ENCODE assay signal across 8 mouse cellular contexts in genomic region chr2:173080785-173081241, GRCm38 (mm10). TPM values are rescaled to one million over a fixed set of nuclear protein-coding genes. Genes with fewer than 3 reads are reported as not detected.
DNase-seq lines count a peak whose midpoint lies in the region; ATAC-seq and TF ChIP-seq lines count a peak whose summit lies in the region.

No protein-coding gene starts in this region.

- DNase-seq in cerebellum, adult 11 months: peak; percentile 38
- peak; percentile 78 to 79 for DNase-seq in heart, postnatal 36 days
- peak; percentile 37 to 73 for DNase-seq in layer of hippocampus, adult 18-20 months (ENCODE audit: low spot score in 2 of 2)
- DNase-seq in lung, adult 18-20 months: peak; percentile 55 to 64

- no peak overlapping the region for H3K9ac ChIP-seq in forebrain, embryonic 15.5 days (replicated peaks)
- H3K9ac ChIP-seq in neural tube, embryonic 14.5 days (replicated peaks; ENCODE audit: low read depth, low read length): no peak overlapping the region

- no peaks in the 10 kb centered on the region for H3K9me3 ChIP-seq in E14TG2a.4 (ENCODE audit: low read length)
- no peaks in the 10 kb centered on the region for H3K9me3 ChIP-seq in forebrain, embryonic 15.5 days
- no peaks in the 10 kb centered on the region for H3K9me3 ChIP-seq in neural tube, embryonic 14.5 days (ENCODE audit: control insufficient read depth, low read length)

- TF ChIP-seq POLR2A in testis, adult 2 months (IDR thresholded peaks at IDR 0.05; ENCODE audit: control insufficient read depth, low read depth, low read length): no peak

- no peak overlapping the region for H3K27ac ChIP-seq in forebrain, embryonic 15.5 days (replicated peaks)
- H3K27ac ChIP-seq in neural tube, embryonic 14.5 days (ENCODE audit: low read depth, low read length): no peak overlapping the region
- no peak overlapping the region for H3K27ac ChIP-seq in testis, adult 2 months (ENCODE audit: control insufficient read depth, insufficient read depth, low read depth, low read length)

- 37% methylated on average over 10 of the region's 10 CpGs for WGBS in forebrain, embryonic 15.5 days
- WGBS in neural tube, embryonic 14.5 days: 33% methylated on average over 10 of the region's 10 CpGs

- peak overlapping the region; percentile 60 for H3K4me3 ChIP-seq in E14TG2a.4 (replicated peaks; ENCODE audit: low read length)
- no peak overlapping the region for H3K4me3 ChIP-seq in forebrain, embryonic 15.5 days
- H3K4me3 ChIP-seq in neural tube, embryonic 14.5 days (ENCODE audit: low read depth, low read length): no peak overlapping the region
- H3K4me3 ChIP-seq in testis, adult 2 months (ENCODE audit: control insufficient read depth, low read depth, low read length): peak overlapping the region; percentile 67

- H3K36me3 ChIP-seq in E14TG2a.4 (ENCODE audit: insufficient read depth, low read length): no peaks in the 10 kb centered on the region
- H3K36me3 ChIP-seq in forebrain, embryonic 15.5 days: no peaks in the 10 kb centered on the region
- no peaks in the 10 kb centered on the region for H3K36me3 ChIP-seq in neural tube, embryonic 14.5 days (ENCODE audit: control insufficient read depth, insufficient read depth, low read length)
- no peaks in the 10 kb centered on the region for H3K36me3 ChIP-seq in testis, adult 2 months (ENCODE audit: control insufficient read depth, insufficient read depth, low read length)

- H3K27me3 ChIP-seq in E14TG2a.4 (ENCODE audit: insufficient read depth, low read length): peaks cover 4% of the 10 kb centered on the region; the same call in 1 of the 2 replicates
- H3K27me3 ChIP-seq in forebrain, embryonic 15.5 days: no peaks in the 10 kb centered on the region
- no peaks in the 10 kb centered on the region for H3K27me3 ChIP-seq in neural tube, embryonic 14.5 days (ENCODE audit: control insufficient read depth, insufficient read depth, low read length)
- no peaks in the 10 kb centered on the region for H3K27me3 ChIP-seq in testis, adult 2 months (ENCODE audit: control insufficient read depth, insufficient read depth, low read length)

- peaks cover 45% of the 10 kb centered on the region for H3K4me1 ChIP-seq in E14TG2a.4 (replicated peaks; ENCODE audit: low read depth, low read length)
- no peaks in the 10 kb centered on the region for H3K4me1 ChIP-seq in forebrain, embryonic 15.5 days
- H3K4me1 ChIP-seq in neural tube, embryonic 14.5 days (ENCODE audit: control insufficient read depth, insufficient read depth, low read length): no peaks in the 10 kb centered on the region
- no peaks in the 10 kb centered on the region; the same call in 1 of the 2 replicates for H3K4me1 ChIP-seq in testis, adult 2 months (ENCODE audit: control insufficient read depth, insufficient read depth, low read length)

- H3K4me2 ChIP-seq in forebrain, embryonic 15.5 days (replicated peaks): no peak overlapping the region
- no peak overlapping the region for H3K4me2 ChIP-seq in neural tube, embryonic 14.5 days (ENCODE audit: low read depth, low read length)

- ATAC-seq in forebrain, embryonic 15.5 days (replicated peaks): peak; percentile 38; the same call in 1 of the 2 replicates
- ATAC-seq in neural tube, embryonic 14.5 days (ENCODE audit: low read depth): peak; percentile 56; the same call in 1 of the 2 replicates

- intact Hi-C loops in heart, postnatal 36 days (cut with DNase I): loop anchor here (2.0 kb wide), 2 partner anchors 58 to 82 kb away; no protein-coding TSS in a partner anchor

- peak; percentile 93 for TF ChIP-seq CTCF in E14TG2a.4 (conservative IDR thresholded peaks at IDR 0.05; ENCODE audit: low read length)
- peak; percentile 87 for TF ChIP-seq CTCF in testis, adult 2 months (IDR thresholded peaks at IDR 0.05; ENCODE audit: control insufficient read depth, insufficient read depth, insufficient replicate concordance, low read depth, low read length)

RNA-seq across cellular contexts. Expression of gene Ctcfl, which starts 38.5 kb away (rescaled TPM):
- 0.06 TPM in 1 of 2 replicates, not detected in the other for polyA plus RNA-seq in forebrain, embryonic 15.5 days (2015; fragmentation: Nextera tagmentation; extraction: Ambion mirVana)
- under 1 TPM in 1 of 2 experiments, not detected in 1; 0.14 TPM for total RNA-seq in heart, postnatal 36 days (2021)
- not detected for total RNA-seq in layer of hippocampus, adult 18-20 months (2021)
- 0.08 TPM in 1 of 2 replicates, not detected in the other for polyA plus RNA-seq in neural tube, embryonic 14.5 days (2014; fragmentation: Nextera tagmentation; extraction: Ambion mirVana)
- polyA plus RNA-seq in testis, adult 2 months (2012; rRNA removed): 0.59 and 0.62 TPM in 2 replicates

Comparison
In these comparisons a context has a peak if more than half of its experiments do, and no peak if none do; other contexts are left out.
1. H3K4me3 ChIP-seq: peak in E14TG2a.4 (single experiment) and testis, adult 2 months (single experiment); none in forebrain, embryonic 15.5 days (single experiment) and neural tube, embryonic 14.5 days (single experiment).
2. Peak in every context shown above with its lines, with median percentiles within 50 percentile points of each other: DNase-seq.